Mouse (Mus musculus) forebrain, embryonic 11.5 days (tissue): ENCODE data around the gene Imp3. TPM values are rescaled to one million over a fixed set of nuclear protein-coding genes. Genes with fewer than 3 reads are reported as not detected.
"Not testable (repeated sequence)": the region's sequence is repeated elsewhere in the genome, so short reads cannot be mapped to it uniquely, and the experiment has no call there.

ENCODE experiments used
- ATAC-seq: fragments of 200-750 bp; cut with Nextera tagmentation; replicated peaks from 2 replicates; pipeline ENCODE4 v1.8.0; 2017; ENCODE audit warnings: moderate TSS enrichment; ENCODE audit not compliant: low FRiP score
- DNase-seq: peaks from one replicate; pipeline ENCODE4 v3.0.0-alpha.2; 2017; ENCODE audit warnings: low spot score
- H3K27ac ChIP-seq: fragments of 300-500 bp; sonication (generic); 2 replicates; pipeline ENCODE4 v1.5.1; 2014; ENCODE audit warnings: low read depth, low read length
- H3K27me3 ChIP-seq: fragments of 300-500 bp; sonication (generic); 2 replicates; pipeline ENCODE4 v1.6.1; 2014; ENCODE audit warnings: mild to moderate bottlenecking, low read length, mixed read lengths; ENCODE audit not compliant: control insufficient read depth, insufficient read depth
- H3K36me3 ChIP-seq: fragments of 300-500 bp; sonication (generic); 2 replicates; pipeline ENCODE4 v1.6.1; 2014; ENCODE audit warnings: mild to moderate bottlenecking, low read length, moderate library complexity, mixed read lengths; ENCODE audit not compliant: control insufficient read depth, insufficient read depth
- H3K4me1 ChIP-seq: fragments of 300-500 bp; sonication (generic); replicated peaks from 2 replicates; pipeline ENCODE4 v1.6.1; 2014; ENCODE audit warnings: low read length, mixed read lengths; ENCODE audit not compliant: control insufficient read depth, insufficient read depth
- H3K4me2 ChIP-seq: fragments of 300-500 bp; sonication (generic); 2 replicates; pipeline ENCODE4 v1.6.1; 2014; ENCODE audit warnings: low read depth, mild to moderate bottlenecking, low read length, moderate library complexity, mixed read lengths; ENCODE audit not compliant: severe bottlenecking
- H3K4me3 ChIP-seq: fragments of 300-500 bp; sonication (generic); 2 replicates; pipeline ENCODE4 v1.5.1; 2014; ENCODE audit warnings: low read depth, low read length
- H3K9ac ChIP-seq: fragments of 300-500 bp; sonication (generic); 2 replicates; pipeline ENCODE4 v1.6.1; 2014; ENCODE audit warnings: low read length
- H3K9me3 ChIP-seq: fragments of 300-500 bp; sonication (generic); 2 replicates; pipeline ENCODE4 v1.6.1; 2016; ENCODE audit warnings: low read length, mixed read lengths; ENCODE audit not compliant: control insufficient read depth
- whole genome bisulfite sequencing: fragments of 180-500 bp; shearing (Covaris S2); extraction: QIAGEN DNeasy Blood & Tissue Kit; methylation state at CpG from one replicate; pipeline ENCODE4 v1.1.7; 2014; 5-methylcytosine and 5-hydroxymethylcytosine counted together
- polyA plus RNA-seq: library from polyadenylated mRNA; unstranded; fragments of >200 nt; fragmentation: Nextera tagmentation; extraction: Ambion mirVana; gene quantifications from 2 replicates; pipeline ENCODE4 v1.2.1, GENCODE M21; 2014

The Imp3 gene
- polyA plus RNA-seq, 1 experiment from 2014 or later = 65.4 TPM

GRCm38 (mm10) chr9:56936861-56937222 lies 433 bp upstream of the Imp3 start:
- Histone ChIP-seq H3K36me3 (no peaks in the 10 kb centered on the region), H3K9me3 (no peaks in the 10 kb centered on the region), H3K27me3 (no peaks in the 10 kb centered on the region), H3K4me3 (peak overlapping the region; percentile 46), H3K4me1 (peaks cover 3% of the 10 kb centered on the region; the same call in 1 of the 2 replicates), H3K9ac (peak overlapping the region; percentile 23; the same call in 1 of the 2 replicates), H3K27ac (no peak overlapping the region), H3K4me2 (peak overlapping the region; percentile 53; the same call in 1 of the 2 replicates)
- WGBS = 18% methylated on average over 6 of the region's 6 CpGs
- ATAC-seq = no peak
- no peak for DNase-seq

DNA sequence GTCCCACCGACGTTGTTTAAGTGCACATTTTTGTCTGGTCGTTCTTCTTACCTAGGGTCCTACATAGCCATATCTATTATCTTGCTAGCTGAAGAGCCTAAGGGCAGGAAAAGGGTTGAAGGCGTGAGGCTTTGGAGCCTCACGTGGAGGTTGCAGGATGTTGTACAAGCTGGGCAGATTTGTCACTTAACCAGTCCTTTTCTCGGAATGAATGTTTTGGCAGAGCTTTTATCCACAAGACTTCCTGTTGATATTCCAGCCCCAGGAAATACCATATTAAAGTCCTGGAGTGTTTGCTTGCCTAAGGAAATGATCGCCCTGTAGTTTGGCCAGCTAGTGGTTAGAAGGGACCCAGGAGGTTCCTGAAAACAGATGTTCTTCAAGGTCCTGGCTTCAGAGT lies 1.1 kb downstream of the Imp3 start:
- 6% methylated on average over 7 of the region's 7 CpGs for WGBS
- peak; percentile 41 for DNase-seq
- peak overlapping the region; percentile 78 for H3K4me2 ChIP-seq

DNA sequence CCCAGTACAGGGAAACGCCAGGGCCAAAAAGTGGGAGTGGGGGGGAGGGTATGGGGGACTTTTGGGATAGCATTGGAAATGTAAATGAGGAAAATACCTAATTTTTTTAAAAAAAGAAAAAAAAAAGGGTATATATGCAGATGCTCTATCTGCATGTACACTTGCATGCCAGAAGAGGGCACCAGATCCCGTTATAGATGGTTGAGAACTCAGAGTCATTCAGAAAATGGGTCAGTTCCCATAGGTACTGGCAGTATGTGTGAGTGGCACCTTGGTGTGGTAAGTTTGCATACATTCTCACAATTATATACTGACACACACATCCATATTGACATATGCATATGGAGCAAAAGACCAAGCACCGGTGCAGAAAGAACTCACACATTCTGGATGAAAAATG lies 10.2 kb downstream of the Imp3 start:
- not testable (repeated sequence) for H3K4me1 ChIP-seq, H3K4me2 ChIP-seq, H3K9me3 ChIP-seq, H3K27me3 ChIP-seq, ATAC-seq, H3K4me3 ChIP-seq, H3K9ac ChIP-seq, H3K27ac ChIP-seq, DNase-seq, H3K36me3 ChIP-seq
- WGBS = 19% methylated on average over 3 of the region's 3 CpGs

More for the DNA sequence above, 1.1 kb downstream of the Imp3 start:
- Histone ChIP-seq H3K4me1 (peaks cover 3% of the 10 kb centered on the region; the same call in 1 of the 2 replicates), H3K36me3 (no peaks in the 10 kb centered on the region), H3K4me3 (peak overlapping the region; percentile 46), H3K27ac (no peak overlapping the region), H3K9ac (peak overlapping the region; percentile 68), H3K9me3 (no peaks in the 10 kb centered on the region), H3K27me3 (no peaks in the 10 kb centered on the region)
- no peak for ATAC-seq

DNA sequence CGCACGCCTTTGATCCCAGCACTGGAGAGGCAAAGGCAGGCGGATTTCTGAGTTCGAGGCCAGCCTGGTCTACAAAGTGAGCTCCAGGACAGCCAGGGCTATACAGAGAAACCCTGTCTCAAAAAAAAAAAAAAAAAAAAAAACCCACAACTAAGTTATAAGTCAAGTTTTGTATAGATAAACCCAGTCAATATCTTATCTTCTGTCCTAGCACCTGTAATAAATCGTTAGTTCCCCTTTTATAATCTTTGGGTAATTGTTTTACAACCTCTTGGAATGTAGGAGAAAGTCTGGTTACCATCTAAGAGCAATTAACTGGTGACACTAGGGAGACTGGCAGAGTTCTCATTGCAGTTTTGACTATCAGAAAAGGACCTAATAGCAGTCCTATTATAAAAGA lies 11.4 kb downstream of the Imp3 start:
- not testable (repeated sequence) for ATAC-seq, H3K4me3 ChIP-seq, H3K4me2 ChIP-seq, H3K36me3 ChIP-seq, DNase-seq, H3K9ac ChIP-seq, H3K9me3 ChIP-seq, H3K27me3 ChIP-seq, H3K4me1 ChIP-seq, H3K27ac ChIP-seq
- WGBS = 85% methylated on average over 5 of the region's 5 CpGs

DNA sequence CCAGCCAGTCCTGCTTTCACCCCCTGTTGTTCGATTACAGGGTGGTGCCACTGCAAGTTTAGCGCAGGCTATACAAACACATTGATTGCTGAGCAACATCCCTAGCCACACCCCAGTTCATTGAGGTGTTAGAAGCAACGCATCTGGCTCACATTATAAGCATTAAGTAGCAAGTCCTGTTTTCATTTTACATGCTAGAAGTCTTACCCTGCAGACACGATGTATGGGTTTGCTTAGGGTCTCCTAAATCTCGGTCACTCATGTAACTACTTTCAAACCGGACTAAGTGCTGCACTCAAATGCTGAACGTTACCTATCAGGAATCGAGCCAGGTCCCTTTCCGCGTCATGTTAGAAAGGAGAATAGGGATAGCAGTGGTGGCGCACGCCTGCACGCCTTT lies 12.5 kb downstream of the Imp3 start:
- H3K27ac ChIP-seq = no peak overlapping the region
- no peak for ATAC-seq
- H3K4me2 ChIP-seq = peak overlapping the region; percentile 33
- peaks cover 7% of the 10 kb centered on the region; the same call in 1 of the 2 replicates for H3K4me1 ChIP-seq
- H3K36me3 ChIP-seq = no peaks in the 10 kb centered on the region
- DNase-seq = peak; percentile 53
- H3K9me3 ChIP-seq = no peaks in the 10 kb centered on the region
- peak overlapping the region; percentile 9 for H3K4me3 ChIP-seq
- 38% methylated on average over 13 of the region's 13 CpGs for WGBS
- no peaks in the 10 kb centered on the region for H3K27me3 ChIP-seq
- peak overlapping the region; percentile 37 for H3K9ac ChIP-seq

- Histone ChIP-seq H3K4me3 (peak within 1 kb of the TSS; percentile 62), H3K9me3 (no peaks in the 10 kb centered on the region), H3K4me1 (peaks cover 7% of the 10 kb centered on the region; the same call in 1 of the 2 replicates), H3K4me2 (peak within 1 kb of the TSS; percentile 79), H3K9ac (peak within 1 kb of the TSS; percentile 77), H3K36me3 (no peaks in the 10 kb centered on the region), H3K27ac (peak within 1 kb of the TSS; percentile 78), H3K27me3 (no peaks in the 10 kb centered on the region)
- ATAC-seq = peak; percentile 100
- peak; percentile 97 for DNase-seq
- WGBS = under 1% methylated on average over 50 of the region's 50 CpGs
Measured at GRCm38 (mm10) chr9:56950414-56951400, 13.4 kb downstream of the Imp3 start, which contains the start of gene Snupn. Gene Snupn (plus strand): TSS chr9:56950878.

GRCm38 (mm10) chr9:56953562-56953961 lies 16.3 kb downstream of the Imp3 start:
- ATAC-seq (no peak), DNase-seq (no peak)
- H3K27me3 ChIP-seq = no peaks in the 10 kb centered on the region
- H3K9me3 ChIP-seq = no peaks in the 10 kb centered on the region
- no peak overlapping the region for H3K27ac ChIP-seq
- 93% methylated on average over 1 of the region's 1 CpGs for WGBS
- no peak overlapping the region for H3K4me2 ChIP-seq
- H3K9ac ChIP-seq = no peak overlapping the region
- no peaks in the 10 kb centered on the region for H3K36me3 ChIP-seq
- peaks cover 7% of the 10 kb centered on the region; the same call in 1 of the 2 replicates for H3K4me1 ChIP-seq
- no peak overlapping the region for H3K4me3 ChIP-seq

DNA sequence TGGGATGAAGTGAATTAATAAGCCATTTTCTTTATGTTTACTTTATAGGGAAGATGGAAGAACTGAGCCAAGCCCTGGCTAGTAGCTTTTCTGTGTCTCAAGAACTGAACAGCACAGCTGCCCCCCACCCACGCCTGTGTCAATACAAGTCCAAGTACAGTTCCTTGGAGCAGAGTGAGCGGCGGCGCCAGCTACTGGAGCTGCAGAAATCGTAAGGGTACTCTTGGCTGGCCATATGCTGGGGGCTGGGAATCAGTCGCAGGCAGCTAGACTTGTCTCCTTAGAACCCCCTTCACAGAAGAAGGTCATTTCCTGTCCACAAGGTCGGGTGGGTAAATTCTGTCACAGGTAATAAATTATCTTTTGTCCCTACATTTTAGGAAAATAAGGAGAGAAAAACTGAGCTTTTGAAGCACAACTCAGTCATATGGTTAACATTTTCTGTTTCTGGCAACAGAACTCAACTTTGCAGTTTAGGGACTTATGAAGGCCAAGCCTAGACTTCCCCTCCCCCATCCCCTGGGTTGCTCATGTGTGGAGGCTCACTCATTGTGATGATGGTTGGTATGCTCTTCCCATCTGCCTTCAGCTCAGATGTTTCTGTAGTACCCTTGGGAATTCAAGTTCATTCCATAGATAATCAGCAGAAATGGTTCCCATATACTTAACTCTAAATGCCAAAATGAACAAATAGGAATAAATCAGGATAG lies 19.8 kb downstream of the Imp3 start:
- Histone ChIP-seq H3K27me3 (no peaks in the 10 kb centered on the region), H3K4me1 (no peaks in the 10 kb centered on the region), H3K4me2 (no peak overlapping the region), H3K9ac (no peak overlapping the region), H3K9me3 (no peaks in the 10 kb centered on the region), H3K4me3 (no peak overlapping the region), H3K36me3 (no peaks in the 10 kb centered on the region), H3K27ac (no peak overlapping the region)
- 88% methylated on average over 7 of the region's 7 CpGs for WGBS
- ATAC-seq (no peak), DNase-seq (no peak)
